Mouse (Mus musculus) lung, postnatal 0 days (tissue): ENCODE results near the gene Ap3m1.

ENCODE experiments used
- CTCF ChIP-seq: IDR thresholded peaks from 2 replicates; pipeline ENCODE4 v1.5.1; 2016; ENCODE audit warnings: antibody characterized with exemption, mild to moderate bottlenecking
- EP300 ChIP-seq: IDR thresholded peaks from 2 replicates; pipeline ENCODE4 v1.6.1; 2016; ENCODE audit warnings: antibody characterized with exemption, mild to moderate bottlenecking, control low read depth

DNA sequence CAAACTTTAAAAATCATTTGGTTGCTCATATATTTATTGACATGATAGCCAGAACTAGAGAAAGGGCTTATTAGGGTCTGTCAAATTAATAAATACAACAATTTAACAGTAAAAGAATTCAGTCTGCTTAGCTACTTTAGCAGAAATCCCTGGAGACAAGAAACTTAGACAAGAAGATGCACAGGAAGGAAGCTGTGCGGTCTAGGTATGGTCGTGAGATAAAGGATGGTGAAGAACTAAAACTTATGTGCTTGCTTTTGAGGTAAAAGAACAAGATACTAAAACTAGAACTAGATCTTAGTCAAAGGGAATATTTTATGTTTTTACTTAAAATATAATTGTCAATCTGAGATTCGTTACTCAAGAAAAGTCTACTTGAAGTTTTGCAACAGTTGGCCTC is 17.5 kb downstream of the Ap3m1 start:
- TF ChIP-seq EP300 (no peak), CTCF (no peak)
